Mouse (Mus musculus) CH12.LX (cell line): ENCODE results near the gene Zic4. TPM values are rescaled to one million over a fixed set of nuclear protein-coding genes. Genes with fewer than 3 reads are reported as not detected.

Experiments
- DNase-seq: peaks from one replicate; pipeline ENCODE4 v3.0.0-alpha.2; 2013; ENCODE audit errors: extremely low read depth
- H3K27ac ChIP-seq: 2 replicates; pipeline ENCODE4 v1.5.1; 2012; ENCODE audit warnings: low read depth, mild to moderate bottlenecking, control low read depth, moderate library complexity; ENCODE audit not compliant: insufficient read depth
- H3K27me3 ChIP-seq: replicated peaks from 2 replicates; pipeline ENCODE3; 2012; ENCODE audit warnings: inconsistent platforms
- H3K36me3 ChIP-seq, 2 experiments: replicated peaks in 1 of 2; 2 replicates each; pipeline versions ENCODE3 to v1.6.1; 2012; ENCODE audit warnings: inconsistent platforms in 1 of 2, low read length in 1 of 2, mild to moderate bottlenecking in 1 of 2, mixed read lengths in 1 of 2, moderate library complexity in 1 of 2; ENCODE audit not compliant: control insufficient read depth in 1 of 2, insufficient read depth in 1 of 2
- H3K4me1 ChIP-seq, 2 experiments: 2 replicates each; pipeline ENCODE4 v1.6.1; 2012; ENCODE audit warnings: inconsistent platforms in 1 of 2, moderate library complexity in 1 of 2; ENCODE audit not compliant: insufficient read depth in 2 of 2, control insufficient read depth in 1 of 2
- H3K4me2 ChIP-seq: 2 replicates; pipeline ENCODE4 v1.6.1; 2012; ENCODE audit warnings: low read depth, mild to moderate bottlenecking, control low read depth; ENCODE audit not compliant: poor library complexity, insufficient read depth, severe bottlenecking
- H3K4me3 ChIP-seq, 3 experiments: fragments of 150-350 bp in 1 of 3; sonication (generic) in 1 of 3; replicated peaks in 1 of 3; 2 replicates each; pipeline versions ENCODE3 to v1.5.1; 2011 to 2012; ENCODE audit warnings: low read depth in 2 of 3, low read length in 2 of 3, mild to moderate bottlenecking in 2 of 3, moderate library complexity in 2 of 3, control low read depth in 1 of 3, improper control_type of control experiment in 1 of 3, inconsistent platforms in 1 of 3, mixed read lengths in 1 of 3; ENCODE audit not compliant: poor library complexity in 1 of 3
- H3K79me2 ChIP-seq: replicated peaks from 2 replicates; pipeline ENCODE4 v1.6.1; 2012; ENCODE audit warnings: mild to moderate bottlenecking, moderate library complexity; ENCODE audit not compliant: control insufficient read depth, poor library complexity, insufficient read depth, severe bottlenecking; ENCODE audit errors: extremely low read depth
- H3K9ac ChIP-seq: 2 replicates; pipeline ENCODE4 v1.6.1; 2012; ENCODE audit warnings: low read depth, mild to moderate bottlenecking, control low read depth, moderate library complexity; ENCODE audit not compliant: insufficient read depth
- H3K9me3 ChIP-seq: replicated peaks from 2 replicates; pipeline ENCODE3; 2012; ENCODE audit warnings: low read length, inconsistent platforms, mixed read lengths
- BHLHE40 ChIP-seq: IDR thresholded peaks from 2 replicates; pipeline ENCODE4 v1.6.1; 2011; ENCODE audit warnings: mild to moderate bottlenecking, low read depth, low read length, improper control_type of control experiment
- CHD1 ChIP-seq: IDR thresholded peaks from 2 replicates; pipeline ENCODE4 v1.6.1; 2012; ENCODE audit warnings: low read depth, low read length, improper control_type of control experiment, inconsistent platforms
- ELF1 ChIP-seq: IDR thresholded peaks from 2 replicates; pipeline ENCODE4 v1.6.1; 2014; ENCODE audit warnings: low read depth, mild to moderate bottlenecking, inconsistent platforms, low read length, improper control_type of control experiment
- ETS1 ChIP-seq: conservative IDR thresholded peaks from 2 replicates; pipeline ENCODE4 v1.6.1; 2012; ENCODE audit warnings: low read depth, mild to moderate bottlenecking, inconsistent platforms, low read length, improper control_type of control experiment, moderate library complexity
- JUN ChIP-seq: IDR thresholded peaks from 2 replicates; pipeline ENCODE4 v1.6.1; 2011; ENCODE audit warnings: low read depth, mild to moderate bottlenecking, low read length, improper control_type of control experiment, moderate library complexity; ENCODE audit not compliant: insufficient read depth
- KAT2A ChIP-seq: IDR thresholded peaks from 2 replicates; pipeline ENCODE4 v1.6.1; 2012; ENCODE audit warnings: low read length, improper control_type of control experiment, inconsistent platforms; ENCODE audit not compliant: insufficient replicate concordance
- MAX ChIP-seq: IDR thresholded peaks from 2 replicates; pipeline ENCODE4 v1.6.1; 2011; ENCODE audit warnings: low read length, improper control_type of control experiment
- MXI1 ChIP-seq: IDR thresholded peaks from 2 replicates; pipeline ENCODE4 v1.6.1; 2011; ENCODE audit warnings: mild to moderate bottlenecking, low read depth, low read length, improper control_type of control experiment
- MYC ChIP-seq: IDR thresholded peaks from 2 replicates; pipeline ENCODE4 v1.6.1; 2011; ENCODE audit warnings: low read depth, mild to moderate bottlenecking, improper control_type of control experiment, low read length
- NELFE ChIP-seq: IDR thresholded peaks from 2 replicates; pipeline ENCODE4 v1.6.1; 2011; ENCODE audit warnings: low read depth, low read length, improper control_type of control experiment
- NRF1 ChIP-seq: IDR thresholded peaks from 2 replicates; pipeline ENCODE4 v1.6.1; 2014; ENCODE audit warnings: low read depth, mild to moderate bottlenecking, inconsistent platforms, low read length, improper control_type of control experiment, moderate library complexity
- PAX5 ChIP-seq: IDR thresholded peaks from 2 replicates; pipeline ENCODE4 v1.6.1; 2012; ENCODE audit warnings: low read length, inconsistent platforms, mixed read lengths
- POLR2A ChIP-seq: IDR thresholded peaks from 2 replicates; pipeline ENCODE4 v1.6.1; 2011; ENCODE audit warnings: low read depth, mild to moderate bottlenecking, improper control_type of control experiment, low read length
- RCOR1 ChIP-seq: conservative IDR thresholded peaks from 2 replicates; pipeline ENCODE4 v1.6.1; 2012; ENCODE audit warnings: low read depth, mild to moderate bottlenecking, inconsistent platforms, low read length, improper control_type of control experiment
- TCF12 ChIP-seq: IDR thresholded peaks from 2 replicates; pipeline ENCODE4 v1.6.1; 2014; ENCODE audit warnings: low read depth, mild to moderate bottlenecking, inconsistent platforms, low read length, improper control_type of control experiment
- ZNF384 ChIP-seq: IDR thresholded peaks from 2 replicates; pipeline ENCODE4 v1.6.1; 2012; ENCODE audit warnings: low read depth, low read length, improper control_type of control experiment, inconsistent platforms
- dilution Hi-C: fragments of 300-500 bp; cut with MboI; formaldehyde crosslinking; loops from 2 replicates; pipeline ENCODE4 v1.14.3; 2020; ENCODE audit warnings: low sequenced_read_pairs; ENCODE audit not compliant: extremely low pct_unique_long_range_greater_than_20kb, extremely low pct_ligation_motif_present
- in situ Hi-C: fragments of 300-500 bp; cut with MboI; formaldehyde crosslinking; loops from 3 replicates; pipeline ENCODE4 v1.14.3; 2019; ENCODE audit warnings: low sequenced_read_pairs, low pct_ligation_motif_present, low pct_unique_long_range_greater_than_20kb, mixed read lengths
- polyA plus RNA-seq: library from polyadenylated mRNA; unstranded; fragments of >175 nt; gene quantifications from 2 replicates; pipeline ENCODE4 v1.2.1, GENCODE M21; 2012; ENCODE audit warnings: low read depth; ENCODE audit not compliant: insufficient read length
- total RNA-seq, 2 experiments: library from RNA; depleted of rRNA; stranded (reverse); fragments of 300-350 nt in 1 of 2; fragments of >200 nt in 1 of 2; gene quantifications; 2 replicates each; pipeline ENCODE4 v1.2.3; 2012 to 2014

Gene Zic4
- total and polyA plus RNA-seq, 3 experiments = not detected

- H3K4me3 ChIP-seq = no peak overlapping the region
- no peaks in the 10 kb centered on the region for H3K36me3 ChIP-seq
- dilution Hi-C loops (no loop called here), in situ Hi-C loops (no loop called here)
- no peaks in the 10 kb centered on the region for H3K79me2 ChIP-seq
- peaks cover 53% of the 10 kb centered on the region for H3K9me3 ChIP-seq
- H3K4me1 ChIP-seq = no peaks in the 10 kb centered on the region
- H3K27me3 ChIP-seq = no peaks in the 10 kb centered on the region
- TF ChIP-seq ETS1 (no peak), TCF12 (no peak), MAX (no peak), CHD1 (no peak)
- H3K27ac ChIP-seq = no peak overlapping the region
- H3K4me2 ChIP-seq = no peak overlapping the region
- H3K9ac ChIP-seq = no peak overlapping the region
- DNase-seq = no peak
These were observed 11.8 kb downstream of the Zic4 start for GRCm38 (mm10) chr9:91373811-91374575.

GRCm38 (mm10) chr9:91374665-91375064 is 12.5 kb downstream of the Zic4 start:
- H3K27ac ChIP-seq = no peak overlapping the region
- no peaks in the 10 kb centered on the region for H3K27me3 ChIP-seq
- H3K4me3 ChIP-seq = no peak overlapping the region
- H3K9ac ChIP-seq = no peak overlapping the region
- H3K4me2 ChIP-seq = no peak overlapping the region
- peaks cover 51% of the 10 kb centered on the region for H3K9me3 ChIP-seq
- H3K4me1 ChIP-seq = no peaks in the 10 kb centered on the region
- no peaks in the 10 kb centered on the region for H3K79me2 ChIP-seq
- no peaks in the 10 kb centered on the region for H3K36me3 ChIP-seq
- TF ChIP-seq BHLHE40 = no peak
- no peak for TF ChIP-seq ZNF384
- no peak for TF ChIP-seq MYC
- TF ChIP-seq TCF12 = no peak
- TF ChIP-seq NRF1 = no peak
- TF ChIP-seq ELF1 = no peak
- TF ChIP-seq PAX5 = no peak
- no peak for TF ChIP-seq JUN
- TF ChIP-seq RCOR1 = no peak
- no peak for TF ChIP-seq MXI1
- TF ChIP-seq NELFE = no peak
- no peak for TF ChIP-seq POLR2A
- no peak for TF ChIP-seq KAT2A
- in situ Hi-C loops = no loop called here
- DNase-seq = no peak
- dilution Hi-C loops = no loop called here
